Mouse (Mus musculus): ENCODE results near the gene Srp54a.
"Not testable (repeated sequence)": the region's sequence is repeated elsewhere in the genome, so short reads cannot be mapped to it uniquely, and the experiment has no call there.

The Srp54a gene

DNA sequence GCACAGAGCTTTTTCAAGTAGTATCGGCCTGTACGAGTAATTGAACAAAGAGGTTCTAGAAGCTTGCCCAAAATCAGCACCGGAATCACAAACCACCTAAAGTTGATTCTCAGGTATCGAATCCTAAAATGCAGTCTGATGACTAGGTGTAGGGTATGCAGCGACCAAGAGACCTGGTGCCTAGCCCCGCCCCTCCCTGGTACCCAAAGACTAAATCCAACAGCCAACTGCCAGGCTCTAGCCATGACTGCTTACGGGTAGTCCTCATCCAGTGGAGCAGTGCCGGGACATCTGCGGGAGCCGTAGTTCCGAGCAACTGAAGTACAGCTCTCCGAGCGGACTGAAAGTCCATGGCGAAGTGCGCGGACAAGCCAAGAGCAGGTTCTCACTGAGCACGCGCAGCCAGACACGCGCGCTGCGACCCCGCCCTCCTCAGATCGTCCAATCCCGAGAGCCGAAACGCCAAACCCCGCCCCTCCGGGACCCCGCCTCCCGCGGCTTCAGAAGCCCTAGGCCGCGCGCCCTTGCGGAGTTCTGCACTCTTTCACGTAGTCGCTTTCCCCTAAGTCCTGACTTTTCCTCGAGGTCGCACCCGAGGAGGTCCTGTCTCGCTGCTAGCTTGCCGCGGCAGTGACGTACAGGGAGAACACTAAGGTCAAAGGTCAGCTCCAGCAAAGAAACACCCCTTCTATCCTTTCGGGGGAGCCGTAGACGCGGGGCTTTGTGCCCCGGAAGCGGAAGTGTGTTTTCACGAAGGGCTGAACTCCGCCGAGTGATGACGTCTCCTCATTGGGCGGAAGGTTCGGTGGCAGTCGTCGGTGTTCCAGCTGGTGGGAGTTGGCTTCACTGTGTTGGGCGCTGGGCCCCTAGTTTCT lies at the start of gene Srp54a, which contains the start of gene 2700097O09Rik:
TSS of gene Srp54a (plus strand) at position 537 of the 875 bp plus-strand sequence.
TSS of gene 2700097O09Rik (minus strand) at position 385 of the 875 bp plus-strand sequence.
- DNase-seq, result peak; percentile 92

DNA sequence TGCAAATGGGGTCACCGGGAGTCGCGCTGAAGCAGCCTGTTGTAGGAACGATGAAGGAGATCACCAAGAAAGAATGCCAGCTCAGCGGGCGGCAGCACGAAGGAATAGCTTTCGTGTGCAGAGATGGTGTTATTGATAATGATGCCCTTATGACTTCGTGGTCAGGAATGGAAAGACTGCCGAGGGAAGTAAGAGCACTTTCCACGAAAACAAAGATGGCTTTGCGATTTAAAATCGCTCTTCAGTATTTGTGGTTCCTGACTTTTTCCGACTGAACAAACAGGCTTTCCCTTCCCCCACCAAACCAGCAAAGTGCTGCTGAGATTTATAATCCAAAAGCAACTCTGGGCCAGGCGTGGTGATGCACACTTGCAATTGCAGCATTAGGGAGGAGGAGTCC lies 39.1 kb upstream of the Srp54a start:
- no peak for DNase-seq

DNA sequence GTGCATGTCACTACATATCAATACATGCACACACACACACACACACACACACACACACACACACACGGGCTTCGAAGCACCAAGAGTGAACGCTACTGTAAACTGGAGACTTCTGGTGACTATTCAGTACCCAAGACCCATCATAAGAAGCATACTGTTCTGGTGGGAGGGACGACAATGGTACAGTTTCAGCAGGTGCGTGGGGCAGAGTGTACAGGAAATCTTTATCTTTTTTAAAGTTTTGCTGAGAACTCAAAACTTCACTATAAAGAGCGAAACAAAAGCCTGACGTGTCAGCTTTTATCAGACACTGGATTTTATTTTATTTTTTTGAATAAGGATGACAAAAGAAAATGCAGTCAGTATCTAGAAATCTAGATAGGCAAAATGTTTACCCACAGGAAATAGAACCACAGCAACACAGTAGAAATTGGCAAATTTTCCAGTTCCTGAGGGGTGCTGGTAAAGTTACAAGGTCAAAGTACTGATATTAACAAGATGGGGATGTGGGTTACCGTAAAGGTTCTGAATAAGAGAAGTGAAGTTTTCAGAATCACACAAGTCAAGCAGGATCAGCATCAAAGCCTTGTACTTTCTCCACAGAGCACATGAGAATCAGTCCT lies 30.2 kb upstream of the Srp54a start:
- no peak for DNase-seq

DNA sequence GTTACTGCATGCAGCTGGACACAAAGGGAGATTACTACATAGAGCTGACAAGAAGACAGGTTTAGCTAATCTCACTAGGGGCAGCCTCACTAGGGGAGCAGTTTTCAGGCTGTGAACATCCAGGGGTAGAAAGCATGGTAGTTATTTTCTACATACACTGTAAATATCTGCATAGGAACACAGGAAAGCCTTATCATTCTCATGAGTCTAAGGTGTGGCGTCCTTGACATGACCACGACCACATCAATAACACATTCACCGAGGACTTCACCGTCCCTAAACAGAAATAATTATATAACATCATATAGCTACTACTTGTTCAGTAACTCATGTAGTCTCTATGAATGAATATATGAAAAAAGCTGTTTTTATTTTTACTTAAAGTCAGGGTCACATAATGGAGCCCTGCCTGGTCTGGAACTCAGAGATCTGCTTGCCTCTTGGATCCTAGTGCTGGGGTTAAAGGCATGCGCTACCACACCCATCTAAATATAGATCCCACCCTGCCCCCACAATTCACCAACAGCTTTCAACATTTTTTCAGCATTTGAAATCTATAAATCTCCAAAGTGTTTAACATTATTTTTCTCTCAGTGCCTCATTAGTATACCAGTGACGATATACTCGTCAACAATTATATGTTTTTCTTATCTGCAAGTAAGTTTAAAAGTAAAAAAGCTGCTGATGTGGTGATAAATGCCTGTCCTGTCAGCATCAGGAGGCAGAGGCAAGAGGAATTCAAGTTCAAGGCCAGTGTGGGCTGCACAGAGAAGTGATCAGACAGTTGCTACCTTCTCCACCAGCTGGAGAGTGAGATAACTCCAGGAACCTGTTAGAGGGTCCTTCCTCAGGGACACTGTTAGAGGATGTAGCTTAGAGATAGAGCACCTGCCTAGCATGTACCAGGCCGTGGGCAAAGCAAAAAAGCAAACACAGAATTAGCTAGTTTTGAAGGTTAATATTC lies 28.6 kb upstream of the Srp54a start:
- DNase-seq, result no peak

DNA sequence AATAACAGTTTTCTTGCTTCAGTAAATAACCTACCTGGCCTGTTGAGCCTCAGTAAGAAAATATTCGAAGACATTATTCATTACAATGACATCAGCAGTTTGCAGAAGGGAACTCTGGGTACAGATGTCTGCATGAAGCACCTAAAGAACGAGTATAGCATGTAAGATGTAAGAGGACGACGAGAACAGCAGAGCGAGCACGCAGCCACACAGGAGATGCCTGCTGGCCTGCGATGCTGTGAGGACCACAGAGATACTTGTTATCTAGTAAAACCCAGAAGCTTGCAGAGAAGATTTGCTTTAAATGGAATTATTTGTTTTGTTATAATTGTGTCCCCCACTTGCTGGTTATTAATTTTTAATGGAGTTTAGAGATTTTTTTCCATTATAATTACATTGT lies 26.8 kb upstream of the Srp54a start:
- no peak for DNase-seq

DNA sequence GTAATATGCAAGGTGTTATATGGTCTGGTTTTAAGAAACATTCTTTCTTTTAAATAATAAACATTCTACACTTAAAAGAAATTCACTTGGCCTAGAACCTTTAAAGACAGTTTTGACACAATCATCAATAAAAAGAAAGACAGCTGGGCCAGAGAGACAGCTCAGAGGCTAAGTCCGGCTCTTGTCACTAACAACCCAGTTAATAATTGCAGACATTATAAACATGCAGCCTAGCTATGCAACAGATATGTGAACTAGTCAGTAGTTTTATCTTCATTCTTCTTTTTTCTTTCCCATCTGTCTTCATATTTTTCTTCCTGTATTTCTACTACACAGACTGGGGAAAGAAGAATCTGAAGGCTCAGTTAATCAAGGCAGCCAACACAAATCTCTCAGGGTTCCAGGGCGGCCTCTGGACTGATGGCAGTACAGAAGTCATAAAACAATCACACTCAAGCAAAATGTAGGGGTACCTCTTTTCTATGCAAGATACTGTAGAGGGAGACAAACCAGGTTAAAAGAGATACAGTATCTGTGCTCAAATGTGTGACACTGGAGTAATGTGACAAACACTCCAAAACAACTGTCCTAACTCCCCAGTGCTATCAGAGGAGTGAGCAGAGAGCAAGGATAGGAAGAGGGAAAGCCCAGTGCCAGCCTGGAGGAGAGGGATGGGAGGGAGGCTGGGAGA lies 25.4 kb upstream of the Srp54a start:
- DNase-seq, result no peak

DNA sequence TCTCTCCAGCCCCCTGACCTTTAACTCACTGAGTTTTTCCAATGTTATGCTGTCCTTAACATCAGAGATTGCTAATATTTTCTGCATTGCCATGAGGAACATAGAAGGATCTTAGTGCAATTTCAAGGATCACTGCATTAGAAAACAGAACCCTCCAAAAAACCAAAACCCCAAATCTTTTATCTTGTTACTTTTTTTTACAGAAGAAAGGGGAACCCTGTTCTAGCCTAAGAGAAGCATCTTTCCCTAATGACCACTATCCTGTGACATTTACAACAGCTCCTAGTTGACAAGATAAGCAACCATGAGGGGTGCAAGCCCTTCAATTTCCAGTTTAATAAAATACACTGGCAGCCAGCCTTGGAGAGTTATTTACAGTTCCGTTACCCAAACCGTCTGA lies 23.4 kb upstream of the Srp54a start:
- DNase-seq, result no peak

DNA sequence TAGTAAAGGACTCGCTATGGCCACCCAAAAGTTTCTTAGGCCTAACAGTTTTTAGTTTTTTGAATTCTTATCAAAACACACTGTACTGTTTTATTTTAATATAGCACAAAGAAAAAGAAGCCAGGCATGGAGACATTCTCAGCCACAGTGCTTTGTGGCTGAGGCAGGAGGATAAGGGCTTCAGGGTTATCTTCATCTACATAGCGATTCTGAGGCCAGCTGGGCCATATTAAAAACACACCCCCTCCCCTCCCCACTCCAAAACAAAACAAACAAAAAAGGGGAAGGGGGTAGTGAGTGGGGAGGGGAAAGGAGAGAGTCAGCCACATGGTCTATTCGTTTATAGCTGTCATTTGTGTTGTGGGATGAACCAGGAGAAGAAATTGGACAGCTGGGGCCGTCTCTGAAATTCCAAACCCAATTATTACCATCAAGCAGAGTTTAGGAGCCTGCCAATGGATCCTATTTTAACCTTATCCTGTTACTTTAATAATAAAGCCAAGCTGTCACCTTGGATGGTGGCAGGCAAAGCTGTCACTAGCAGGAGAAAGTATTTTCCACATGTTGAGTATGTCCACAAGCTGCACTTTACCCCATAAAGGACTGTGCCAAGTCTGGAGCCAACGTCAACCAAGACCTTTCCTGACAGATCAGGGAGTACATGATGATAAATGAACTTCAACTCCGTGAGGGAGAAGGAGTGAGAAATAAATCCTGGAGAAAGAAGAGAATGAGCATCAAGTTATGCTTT lies 21.0 kb upstream of the Srp54a start:
- DNase-seq, result no peak

DNA sequence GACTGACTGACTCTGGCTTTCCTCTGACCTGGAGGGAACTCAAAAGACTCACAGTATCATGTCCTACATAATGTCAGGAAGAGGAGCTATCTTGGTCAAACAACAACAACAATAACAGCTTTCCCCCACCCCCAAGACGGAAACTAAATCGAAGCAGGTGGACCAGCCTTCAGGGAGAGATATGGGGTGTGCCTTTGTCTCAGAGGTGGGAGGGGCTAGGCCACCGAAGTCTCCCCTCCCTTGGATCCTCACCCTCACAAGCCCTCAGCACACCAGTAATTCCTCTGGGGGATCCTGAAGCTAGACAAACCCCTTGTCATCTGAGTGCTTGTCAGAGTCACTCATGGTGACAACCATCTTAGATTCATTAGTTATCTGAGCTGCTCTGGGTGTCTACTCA lies 20.2 kb upstream of the Srp54a start:
- DNase-seq, result no peak

DNA sequence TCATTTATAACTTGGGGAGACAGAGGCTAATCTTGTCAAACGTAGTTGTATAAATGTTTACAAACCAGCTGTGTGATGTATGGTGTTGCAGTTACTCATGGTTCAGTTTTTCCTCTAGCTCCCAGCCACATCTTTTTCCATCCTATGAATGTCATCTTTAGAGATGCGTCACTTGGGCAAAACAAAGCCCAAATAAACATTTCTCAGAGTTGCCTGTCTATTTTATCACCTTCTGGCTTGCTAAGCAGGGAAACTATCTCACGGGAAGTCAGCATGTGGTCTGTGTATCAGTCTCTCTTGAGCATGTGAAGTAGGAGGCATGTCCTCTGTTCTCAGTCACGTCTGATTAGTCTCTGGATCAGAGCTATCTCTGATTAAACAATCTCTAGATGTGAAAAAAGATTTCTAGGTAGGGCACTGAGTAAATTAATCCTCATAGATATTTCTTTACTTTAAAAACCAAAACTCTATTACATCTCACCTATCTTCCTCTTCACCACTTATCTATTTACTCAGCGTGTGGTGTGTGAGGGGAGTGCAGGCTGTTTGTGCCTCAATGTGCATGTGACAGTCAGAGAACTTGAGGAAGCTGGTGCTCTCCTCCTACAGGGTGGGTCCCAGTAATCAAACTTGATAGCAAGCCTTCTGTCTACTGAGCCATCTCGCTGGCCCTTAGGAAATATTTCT lies 19.7 kb upstream of the Srp54a start:
- DNase-seq, result no peak

DNA sequence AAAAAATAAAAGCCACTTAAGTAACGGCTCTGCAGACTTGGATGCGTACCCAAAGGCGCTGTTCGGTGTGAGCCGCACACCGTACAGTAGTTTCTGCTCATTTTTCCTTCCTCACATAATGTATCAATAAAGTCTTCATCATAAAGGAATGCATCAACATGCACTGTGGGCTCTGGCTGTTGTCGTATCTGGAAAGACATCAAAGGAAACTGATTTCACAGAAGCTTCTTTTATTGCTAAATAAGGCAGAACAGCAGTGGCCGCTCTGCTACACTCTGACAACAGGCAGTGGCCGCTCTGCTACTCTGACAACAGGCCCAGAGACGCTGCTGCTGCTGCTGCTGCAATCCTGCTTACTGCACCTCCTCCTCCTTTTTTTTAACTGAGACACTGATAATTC lies 19.1 kb upstream of the Srp54a start:
- no peak for DNase-seq

DNA sequence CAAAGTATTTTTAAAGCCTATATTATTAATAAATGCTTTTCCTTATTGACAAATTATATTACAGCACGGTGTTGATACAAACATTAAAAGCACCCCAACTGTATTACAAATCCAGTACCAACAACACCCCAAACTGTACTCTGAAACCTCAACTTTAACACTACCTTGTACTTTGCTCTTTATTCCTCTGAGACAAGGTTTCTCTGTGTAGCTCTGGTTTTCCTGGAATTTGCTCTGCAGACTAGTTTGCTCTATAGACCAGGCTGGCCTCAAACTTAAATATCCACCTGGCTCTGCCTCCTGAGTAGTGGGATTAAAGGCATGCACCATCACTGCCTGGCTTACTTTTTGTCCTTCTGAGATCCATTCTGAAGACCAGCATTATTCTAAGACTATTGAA lies 17.9 kb upstream of the Srp54a start:
- no peak for DNase-seq

DNA sequence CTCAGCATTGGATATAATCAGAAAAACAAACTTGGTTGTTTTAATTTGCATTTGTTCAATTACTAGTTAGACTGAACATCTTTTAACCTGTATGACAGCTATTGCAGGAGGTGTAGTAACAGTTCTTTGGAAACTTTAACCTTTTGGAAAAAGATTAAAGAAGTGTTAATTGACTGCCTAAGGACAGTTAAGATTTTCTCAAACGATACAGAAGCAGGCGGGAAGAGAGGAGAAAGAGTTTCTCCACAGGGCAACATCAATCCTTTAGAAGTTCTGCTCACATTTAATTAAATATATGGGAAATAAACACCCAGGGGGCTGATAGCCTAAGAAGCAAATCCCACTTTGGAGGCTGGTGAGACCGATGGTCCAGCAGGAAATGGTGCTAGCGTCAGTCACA lies 7.6 kb upstream of the Srp54a start:
- no peak for DNase-seq

DNA sequence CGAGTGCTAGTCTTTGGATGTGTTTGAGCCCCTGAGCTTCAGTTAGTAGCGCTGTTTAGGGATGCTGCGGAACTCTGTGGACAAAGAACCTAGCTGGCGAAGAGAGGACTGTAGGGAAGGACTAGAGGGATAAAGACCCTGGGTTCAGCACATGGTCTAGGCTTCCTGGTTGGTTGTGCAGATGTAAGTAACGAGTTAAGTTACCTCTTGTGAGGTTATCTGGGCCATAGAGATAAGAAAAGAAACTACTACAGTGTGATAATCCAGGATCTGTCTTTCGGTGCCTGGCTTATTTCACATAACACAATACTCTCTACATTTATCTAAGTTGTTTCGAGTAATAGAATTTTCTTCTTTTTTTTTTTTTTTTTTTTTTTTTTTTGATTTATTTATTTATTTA lies 6.4 kb upstream of the Srp54a start:
- no peak for DNase-seq

DNA sequence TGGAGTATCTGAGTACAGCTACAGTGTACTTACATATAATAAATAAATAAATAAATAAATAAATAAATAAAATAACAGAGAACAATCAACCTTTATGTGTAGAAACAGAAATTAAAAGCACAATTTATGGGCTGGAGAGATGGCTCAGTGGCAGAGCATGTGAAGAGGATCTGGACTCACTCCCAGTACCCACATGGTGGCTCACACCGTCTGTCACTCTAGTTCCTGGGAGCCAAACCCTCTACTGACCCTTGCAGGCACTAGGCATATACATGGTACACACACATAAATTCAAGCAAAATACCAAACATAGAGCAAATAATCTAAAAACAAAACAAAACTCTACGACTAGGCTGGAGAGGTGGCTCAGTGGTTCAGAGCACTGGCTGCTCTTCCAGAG lies 4.8 kb upstream of the Srp54a start:
- DNase-seq, result peak; percentile 57

DNA sequence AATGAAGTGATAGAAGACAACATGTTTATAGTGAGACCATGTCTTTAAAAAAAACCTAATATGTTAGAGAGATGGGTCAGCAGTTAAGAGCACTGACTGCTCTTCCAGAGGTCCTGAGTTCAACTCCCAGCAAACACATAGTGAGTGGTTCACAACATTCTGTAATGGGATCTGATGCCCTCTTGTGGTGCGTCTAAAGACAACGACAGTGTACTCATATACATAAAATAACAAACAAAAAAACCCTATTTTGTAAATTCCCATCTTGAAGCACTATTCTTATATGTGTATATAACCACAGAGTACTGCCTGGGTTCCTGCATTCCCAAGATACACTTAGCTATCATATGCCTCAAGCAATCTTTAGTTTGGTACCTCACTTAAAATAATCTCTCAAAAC lies 1.4 kb upstream of the Srp54a start:
- DNase-seq, result not testable (repeated sequence)

DNA sequence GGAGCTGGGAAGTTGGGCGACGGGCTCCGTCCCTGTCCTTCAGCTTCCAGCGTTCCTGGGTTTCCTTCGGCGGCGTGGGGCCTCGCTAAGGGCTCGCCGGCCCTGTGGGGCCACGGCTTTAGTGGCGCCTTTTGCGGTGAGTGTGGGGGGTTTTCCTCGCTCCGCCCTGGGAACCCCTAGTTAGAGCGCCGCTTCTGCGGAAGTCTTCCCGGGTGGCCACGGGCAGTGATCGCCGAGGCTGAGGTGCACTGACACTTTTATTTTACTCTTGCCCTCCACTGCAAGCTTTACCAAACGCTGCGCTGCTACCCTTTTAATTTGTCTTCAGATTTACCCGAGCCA lies 510 bp downstream of the Srp54a start:
- not testable (repeated sequence) for DNase-seq

DNA sequence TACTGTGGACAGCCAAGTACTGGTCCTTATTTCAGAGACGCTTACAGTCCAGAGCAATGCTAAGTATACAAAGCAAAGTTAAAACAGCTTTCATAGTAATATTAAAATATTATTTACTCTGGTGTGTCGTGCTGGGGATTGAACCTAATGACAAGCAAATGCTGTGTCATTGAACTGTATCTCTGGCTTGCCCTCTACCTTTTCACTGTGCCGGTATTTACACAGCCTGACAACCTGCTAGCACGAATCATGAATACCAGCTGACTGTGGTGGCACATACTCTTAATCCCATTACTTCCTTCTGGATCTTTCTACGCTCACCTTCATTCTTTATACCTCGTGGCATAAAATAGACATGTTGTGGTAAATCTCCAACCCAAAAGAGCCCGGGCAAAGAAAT lies 12.1 kb downstream of the Srp54a start:
- DNase-seq, result not testable (repeated sequence)

DNA sequence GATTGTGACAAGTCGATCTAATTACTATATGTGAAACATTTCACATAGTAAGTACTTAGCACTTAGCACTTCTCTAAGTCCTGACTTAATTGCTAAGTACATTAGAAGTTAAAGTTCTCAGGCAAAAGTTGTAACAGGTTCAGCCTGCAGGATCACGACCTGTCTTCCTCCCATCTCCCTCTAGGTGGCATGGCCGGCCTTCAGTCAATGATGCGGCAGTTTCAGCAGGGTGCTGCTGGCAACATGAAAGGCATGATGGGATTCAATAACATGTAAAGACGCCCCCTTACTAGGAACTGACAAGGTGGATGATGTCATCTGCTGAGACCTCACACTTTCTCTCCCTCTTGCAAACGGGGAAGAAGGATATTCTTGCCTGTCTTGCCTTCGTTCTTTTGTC lies 32.6 kb downstream of the Srp54a start:
- not testable (repeated sequence) for DNase-seq

DNA sequence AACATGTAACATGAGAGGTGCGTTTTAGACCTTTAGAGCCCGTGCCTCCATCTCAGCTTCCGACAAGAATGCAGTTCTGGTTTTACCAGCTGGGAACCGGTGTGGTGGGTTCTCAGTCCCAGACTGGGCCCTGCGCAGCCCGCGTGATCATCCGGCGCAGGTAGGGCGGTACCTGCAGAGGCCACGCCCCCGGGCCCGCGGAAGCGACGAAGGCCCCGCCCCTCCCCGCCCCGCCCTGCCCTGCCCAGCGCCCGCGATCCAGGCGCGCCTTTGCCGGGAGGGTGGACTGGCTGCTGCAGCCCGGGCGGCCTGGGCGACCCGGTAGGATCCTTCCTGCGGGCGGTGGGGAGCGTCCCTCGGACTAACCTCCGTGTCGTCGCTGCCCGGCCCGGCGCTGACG lies 44.2 kb downstream of the Srp54a start, which contains the start of gene Fam177a:
TSS of gene Fam177a (plus strand) at position 228 of the 400 bp plus-strand sequence.
- DNase-seq, result not testable (repeated sequence)

DNA sequence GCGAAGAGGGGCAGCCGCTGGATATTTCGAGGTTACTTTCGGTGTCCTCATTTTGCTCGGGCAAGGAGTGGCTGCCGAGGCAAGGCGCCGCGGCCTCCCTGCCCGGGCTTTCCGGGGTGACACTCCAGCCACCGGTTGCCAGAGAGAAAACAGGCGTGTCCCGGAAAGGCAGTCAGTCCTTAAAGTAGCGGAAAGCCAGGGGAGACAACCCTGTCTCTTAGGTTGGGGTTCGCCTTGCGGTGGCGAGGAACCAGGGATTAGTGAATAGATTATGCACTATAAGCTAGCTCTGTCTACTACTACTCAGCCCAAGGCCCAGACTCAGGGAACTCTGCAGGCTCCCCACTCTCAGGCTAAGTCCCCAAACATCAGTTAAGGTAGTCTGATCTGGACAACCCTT lies 44.7 kb downstream of the Srp54a start:
- DNase-seq, result not testable (repeated sequence)
